Mouse (Mus musculus): ENCODE measurements around the gene 1810062G17Rik. TPM values are rescaled to one million over a fixed set of nuclear protein-coding genes. Genes with fewer than 3 reads are reported as not detected.

1810062G17Rik gene
- polyA plus RNA-seq, 1 experiment from 2014 or later = 2.7 TPM

- H3K4me2 ChIP-seq (replicated peaks) = peak overlapping the region; percentile 63
- peaks cover 31% of the 10 kb centered on the region for H3K4me1 ChIP-seq
- H3K4me3 ChIP-seq (replicated peaks) = peak overlapping the region; percentile 81
- H3K27ac ChIP-seq (replicated peaks) = peak overlapping the region; percentile 96
- WGBS = 27% methylated on average over 20 of the region's 20 CpGs
- no peaks in the 10 kb centered on the region for H3K9me3 ChIP-seq (replicated peaks)
- H3K9ac ChIP-seq = peak overlapping the region; percentile 55
- ATAC-seq (ENCODE audit: insufficient number of reproducible peaks, low FRiP score, low TSS enrichment, low read depth) = no peak
- no peaks in the 10 kb centered on the region for H3K27me3 ChIP-seq
- no peaks in the 10 kb centered on the region for H3K36me3 ChIP-seq
Measured at GRCm38 (mm10) chr3:36476261-36477155, 771 bp downstream of the 1810062G17Rik start.

GRCm38 (mm10) chr3:36478776-36479175 is 3.0 kb downstream of the 1810062G17Rik start:
- Histone ChIP-seq H3K27me3 (no peaks in the 10 kb centered on the region), H3K9me3 (replicated peaks) (no peaks in the 10 kb centered on the region), H3K4me3 (replicated peaks) (no peak overlapping the region), H3K4me2 (replicated peaks) (no peak overlapping the region), H3K4me1 (peaks cover 37% of the 10 kb centered on the region), H3K9ac (no peak overlapping the region), H3K27ac (replicated peaks) (no peak overlapping the region), H3K36me3 (no peaks in the 10 kb centered on the region)
- ATAC-seq (ENCODE audit: insufficient number of reproducible peaks, low FRiP score, low TSS enrichment, low read depth) = no peak
- 79% methylated on average over 8 of the region's 8 CpGs for WGBS

- no peak overlapping the region for H3K9ac ChIP-seq
- H3K4me1 ChIP-seq = peaks cover 33% of the 10 kb centered on the region
- H3K27ac ChIP-seq (replicated peaks) = 0 out of 2 replicates have a peak overlapping the region, but pooled peaks have one; percentile 59
- H3K36me3 ChIP-seq = no peaks in the 10 kb centered on the region
- no peak overlapping the region for H3K4me3 ChIP-seq (replicated peaks)
- no peak for ATAC-seq (ENCODE audit: insufficient number of reproducible peaks, low FRiP score, low TSS enrichment, low read depth)
- 84% methylated on average over 2 of the region's 2 CpGs for WGBS
- H3K4me2 ChIP-seq (replicated peaks) = no peak overlapping the region
- no peaks in the 10 kb centered on the region for H3K9me3 ChIP-seq (replicated peaks)
- no peaks in the 10 kb centered on the region for H3K27me3 ChIP-seq
Measured at GRCm38 (mm10) chr3:36480486-36480885, 4.7 kb downstream of the 1810062G17Rik start.

- Histone ChIP-seq H3K9me3 (replicated peaks) (no peaks in the 10 kb centered on the region), H3K4me3 (replicated peaks) (no peak overlapping the region), H3K4me1 (peaks cover 28% of the 10 kb centered on the region), H3K4me2 (replicated peaks) (peak overlapping the region; percentile 33), H3K27me3 (no peaks in the 10 kb centered on the region), H3K9ac (no peak overlapping the region), H3K27ac (replicated peaks) (peak overlapping the region; percentile 91), H3K36me3 (no peaks in the 10 kb centered on the region)
- ATAC-seq (ENCODE audit: insufficient number of reproducible peaks, low FRiP score, low TSS enrichment, low read depth) = peak; percentile 79
- 5% methylated on average over 11 of the region's 11 CpGs for WGBS
Measured at GRCm38 (mm10) chr3:36481776-36482193, 6.0 kb downstream of the 1810062G17Rik start.

- no peak overlapping the region for H3K9ac ChIP-seq
- no peaks in the 10 kb centered on the region for H3K9me3 ChIP-seq (replicated peaks)
- H3K27ac ChIP-seq (replicated peaks) = peak overlapping the region; percentile 22; the same call in 1 of the 2 replicates
- peaks cover 21% of the 10 kb centered on the region for H3K4me1 ChIP-seq
- no peaks in the 10 kb centered on the region for H3K36me3 ChIP-seq
- no peak for ATAC-seq (ENCODE audit: insufficient number of reproducible peaks, low FRiP score, low TSS enrichment, low read depth)
- no peak overlapping the region for H3K4me3 ChIP-seq (replicated peaks)
- H3K27me3 ChIP-seq = no peaks in the 10 kb centered on the region
- no peak overlapping the region for H3K4me2 ChIP-seq (replicated peaks)
- 23% methylated on average over 9 of the region's 9 CpGs for WGBS
Measured at GRCm38 (mm10) chr3:36482940-36483339, 7.2 kb downstream of the 1810062G17Rik start.

- Histone ChIP-seq H3K36me3 (no peaks in the 10 kb centered on the region), H3K9me3 (replicated peaks) (no peaks in the 10 kb centered on the region), H3K27ac (replicated peaks) (no peak overlapping the region), H3K9ac (no peak overlapping the region), H3K27me3 (no peaks in the 10 kb centered on the region), H3K4me1 (peaks cover 21% of the 10 kb centered on the region), H3K4me3 (replicated peaks) (no peak overlapping the region), H3K4me2 (replicated peaks) (no peak overlapping the region)
- WGBS = 72% methylated on average over 4 of the region's 4 CpGs
- ATAC-seq (ENCODE audit: insufficient number of reproducible peaks, low FRiP score, low TSS enrichment, low read depth) = no peak
Measured at GRCm38 (mm10) chr3:36484292-36484691, 8.6 kb downstream of the 1810062G17Rik start.

GRCm38 (mm10) chr3:36486176-36486575 is 10.4 kb downstream of the 1810062G17Rik start:
- no peak for ATAC-seq (ENCODE audit: insufficient number of reproducible peaks, low FRiP score, low TSS enrichment, low read depth)
- H3K27me3 ChIP-seq = no peaks in the 10 kb centered on the region
- H3K9me3 ChIP-seq (replicated peaks) = no peaks in the 10 kb centered on the region
- 53% methylated on average over 6 of the region's 6 CpGs for WGBS
- H3K27ac ChIP-seq (replicated peaks) = no peak overlapping the region
- H3K36me3 ChIP-seq = no peaks in the 10 kb centered on the region
- no peak overlapping the region for H3K9ac ChIP-seq
- H3K4me3 ChIP-seq (replicated peaks) = no peak overlapping the region
- H3K4me1 ChIP-seq = peaks cover 16% of the 10 kb centered on the region
- no peak overlapping the region for H3K4me2 ChIP-seq (replicated peaks)

GRCm38 (mm10) chr3:36486881-36487280 is 11.1 kb downstream of the 1810062G17Rik start:
- Histone ChIP-seq H3K27me3 (no peaks in the 10 kb centered on the region), H3K4me3 (replicated peaks) (no peak overlapping the region), H3K36me3 (no peaks in the 10 kb centered on the region), H3K4me1 (peaks cover 11% of the 10 kb centered on the region), H3K27ac (replicated peaks) (no peak overlapping the region), H3K4me2 (replicated peaks) (no peak overlapping the region), H3K9ac (no peak overlapping the region), H3K9me3 (replicated peaks) (no peaks in the 10 kb centered on the region)
- 82% methylated on average over 6 of the region's 6 CpGs for WGBS
- no peak for ATAC-seq (ENCODE audit: insufficient number of reproducible peaks, low FRiP score, low TSS enrichment, low read depth)

GRCm38 (mm10) chr3:36488367-36488766 is 12.6 kb downstream of the 1810062G17Rik start:
- no peaks in the 10 kb centered on the region for H3K36me3 ChIP-seq
- H3K27ac ChIP-seq (replicated peaks) = no peak overlapping the region
- no peak for ATAC-seq (ENCODE audit: insufficient number of reproducible peaks, low FRiP score, low TSS enrichment, low read depth)
- no peak overlapping the region for H3K4me2 ChIP-seq (replicated peaks)
- peaks cover 9% of the 10 kb centered on the region for H3K4me1 ChIP-seq
- H3K9me3 ChIP-seq (replicated peaks) = no peaks in the 10 kb centered on the region
- no peak overlapping the region for H3K4me3 ChIP-seq (replicated peaks)
- H3K27me3 ChIP-seq = no peaks in the 10 kb centered on the region
- WGBS = 65% methylated on average over 1 of the region's 1 CpGs
- no peak overlapping the region for H3K9ac ChIP-seq

GRCm38 (mm10) chr3:36488899-36489589 is 13.3 kb downstream of the 1810062G17Rik start:
- Histone ChIP-seq H3K4me3 (replicated peaks) (no peak overlapping the region), H3K27me3 (no peaks in the 10 kb centered on the region), H3K9ac (no peak overlapping the region), H3K4me2 (replicated peaks) (no peak overlapping the region), H3K4me1 (peaks cover 9% of the 10 kb centered on the region), H3K9me3 (replicated peaks) (no peaks in the 10 kb centered on the region), H3K27ac (replicated peaks) (no peak overlapping the region), H3K36me3 (no peaks in the 10 kb centered on the region)
- 70% methylated on average over 6 of the region's 6 CpGs for WGBS
- no peak for ATAC-seq (ENCODE audit: insufficient number of reproducible peaks, low FRiP score, low TSS enrichment, low read depth)

- ATAC-seq (ENCODE audit: insufficient number of reproducible peaks, low FRiP score, low TSS enrichment, low read depth) = no peak
- Histone ChIP-seq H3K27me3 (no peaks in the 10 kb centered on the region), H3K4me1 (peaks cover 9% of the 10 kb centered on the region), H3K9ac (no peak overlapping the region), H3K36me3 (no peaks in the 10 kb centered on the region), H3K4me3 (replicated peaks) (no peak overlapping the region), H3K27ac (replicated peaks) (no peak overlapping the region), H3K9me3 (replicated peaks) (no peaks in the 10 kb centered on the region), H3K4me2 (replicated peaks) (no peak overlapping the region)
- 84% methylated on average over 1 of the region's 1 CpGs for WGBS
Measured at GRCm38 (mm10) chr3:36489590-36489910, 13.8 kb downstream of the 1810062G17Rik start.
